In the genomic region with DNA sequence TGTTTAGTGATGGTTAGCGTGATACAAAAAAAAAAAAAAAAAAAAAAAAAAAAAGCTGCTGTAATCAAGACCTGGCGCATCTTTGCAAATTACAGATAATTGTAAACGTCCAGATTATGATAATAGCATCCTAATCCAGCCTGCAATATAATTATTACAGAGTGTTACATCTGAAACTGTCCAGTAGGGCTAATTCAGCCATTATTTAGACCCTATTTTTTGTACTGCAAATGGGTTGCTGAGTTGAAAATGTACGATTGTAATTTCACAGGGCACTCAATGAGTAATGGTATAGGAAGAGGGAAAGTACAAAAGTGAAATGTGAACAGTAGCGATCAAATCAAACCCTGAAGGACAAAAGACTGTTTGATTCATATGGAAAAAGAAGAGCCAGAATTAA, we compare ENCODE assay signal across 26 mouse cellular contexts. TPM values are rescaled to one million over a fixed set of nuclear protein-coding genes. Genes with fewer than 3 reads are reported as not detected.
DNase-seq lines count a peak whose midpoint lies in the region; ATAC-seq lines count a peak whose summit lies in the region.
"Had no signal": no experiment of that assay in that cellular context is flagged by ENCODE, and none has a peak within 500 bp of the region (broad histone marks: within the 10 kb centered on the region; RNA-seq: fewer than 3 reads in every experiment).

No protein-coding gene starts in this region.

- H3K9ac ChIP-seq in embryonic facial prominence, embryonic 12.5 days, result no peak overlapping the region
- H3K9ac ChIP-seq in forebrain, embryonic 15.5 days (replicated peaks), result no peak overlapping the region
- H3K9ac ChIP-seq: heart, embryonic 15.5 days had no signal

- 7% methylated on average over 5 of the region's 5 CpGs for WGBS in embryonic facial prominence, embryonic 12.5 days
- 2% methylated on average over 5 of the region's 5 CpGs for WGBS in forebrain, embryonic 15.5 days

- DNase-seq in embryo, embryonic 11 days, result peak; percentile 7
- DNase-seq in embryo, embryonic 10.5 days (ENCODE audit: low spot score), result no peak
- peak; percentile 22 for DNase-seq in retina, embryonic 14.5 days (ENCODE audit: low spot score)
- DNase-seq in cerebellum, adult 11 months, result no peak
- no peak for DNase-seq in layer of hippocampus, postnatal 14 days (ENCODE audit: low spot score in 2 of 2)
- DNase-seq in layer of hippocampus, adult 11-12 months (ENCODE audit: low spot score), result no peak
- DNase-seq: adrenal gland, adult 8-10 months; adrenal gland, postnatal 36 days; B cell, adult 2 months; cerebellum, adult 8-10 months; cerebellum, postnatal 14 days; gastrocnemius, postnatal 10 days; heart, adult 18-20 months; heart, postnatal 14 days had no signal

- H3K27me3 ChIP-seq in embryonic facial prominence, embryonic 12.5 days, result peaks cover 70% of the 10 kb centered on the region
- peaks cover 40% of the 10 kb centered on the region for H3K27me3 ChIP-seq in forebrain, embryonic 15.5 days

- no peaks in the 10 kb centered on the region for H3K36me3 ChIP-seq in embryonic facial prominence, embryonic 12.5 days
- no peaks in the 10 kb centered on the region for H3K36me3 ChIP-seq in forebrain, embryonic 15.5 days
- H3K36me3 ChIP-seq: G1E; heart, embryonic 10.5 days; heart, embryonic 15.5 days; hindbrain, embryonic 10.5 days had no signal

- no peak for ATAC-seq in embryonic facial prominence, embryonic 12.5 days (ENCODE audit: insufficient number of reproducible peaks, insufficient read depth, low FRiP score, low TSS enrichment)
- ATAC-seq in forebrain, embryonic 15.5 days (replicated peaks), result peak; percentile 4; the same call in 1 of the 2 replicates
- ATAC-seq: CD4-positive, CD25-positive, alpha-beta regulatory T cell, adult 4 months; hindbrain, embryonic 16.5 days; inflammation-experienced regulatory T-cells, adult 6 months; intestine, postnatal 0 days had no signal

- 0 out of 2 replicates have a peak overlapping the region, but pooled peaks have one; percentile 3 for H3K4me2 ChIP-seq in embryonic facial prominence, embryonic 12.5 days (replicated peaks)
- H3K4me2 ChIP-seq in forebrain, embryonic 15.5 days (replicated peaks), result peak overlapping the region; percentile 66
- H3K4me2 ChIP-seq: heart, embryonic 15.5 days had no signal

- H3K27ac ChIP-seq in embryonic facial prominence, embryonic 12.5 days, result 0 out of 2 replicates have a peak overlapping the region, but pooled peaks have one; percentile 1
- peak overlapping the region; percentile 93 for H3K27ac ChIP-seq in forebrain, embryonic 15.5 days (replicated peaks)
- H3K27ac ChIP-seq: heart, embryonic 10.5 days; heart, embryonic 15.5 days; hindbrain, embryonic 10.5 days had no signal

- H3K4me1 ChIP-seq in embryonic facial prominence, embryonic 12.5 days, result peaks cover 13% of the 10 kb centered on the region
- peaks cover 12% of the 10 kb centered on the region for H3K4me1 ChIP-seq in forebrain, embryonic 15.5 days

- no peak overlapping the region for H3K4me3 ChIP-seq in embryonic facial prominence, embryonic 12.5 days
- H3K4me3 ChIP-seq in forebrain, embryonic 15.5 days, result peak overlapping the region; percentile 40
- H3K4me3 ChIP-seq: heart, embryonic 10.5 days; heart, embryonic 15.5 days; hindbrain, embryonic 10.5 days had no signal

- H3K9me3 ChIP-seq in embryonic facial prominence, embryonic 12.5 days, result no peaks in the 10 kb centered on the region
- H3K9me3 ChIP-seq in forebrain, embryonic 15.5 days, result no peaks in the 10 kb centered on the region
- H3K9me3 ChIP-seq: G1E; heart, embryonic 10.5 days; heart, embryonic 15.5 days; hindbrain, embryonic 10.5 days had no signal

RNA-seq across cellular contexts. Expression of a gene that starts 8.6 kb away (rescaled TPM):
- 8.0 and 13.5 TPM in 2 replicates for polyA plus RNA-seq in embryonic facial prominence, embryonic 12.5 days (2016; fragmentation: Nextera tagmentation; extraction: Ambion mirVana)
- 13.2 and 14.7 TPM in 2 replicates for polyA plus RNA-seq in forebrain, embryonic 15.5 days (2015; fragmentation: Nextera tagmentation; extraction: Ambion mirVana)
- total RNA-seq in layer of hippocampus, postnatal 14 days (2021), result 10 to 100 TPM in 1 of 2 experiments, 1 to 10 TPM in 1; 8.3 to 10.1 TPM
- total RNA-seq: adrenal gland, postnatal 36 days; common myeloid progenitor, adult 5-6 weeks; gastrocnemius, postnatal 4 days; heart, adult 18-20 months; heart, postnatal 14 days had no signal
- polyA plus RNA-seq: CD4-positive, CD25-positive, alpha-beta regulatory T cell, adult 4 months; G1E; hindbrain, embryonic 16.5 days; inflammation-experienced regulatory T-cells, adult 6 months; intestine, postnatal 0 days had no signal

RNA-seq across cellular contexts. Expression of a gene that starts 10.2 kb away (rescaled TPM):
- polyA plus RNA-seq in embryonic facial prominence, embryonic 12.5 days (2016; fragmentation: Nextera tagmentation; extraction: Ambion mirVana), result 70.1 and 103 TPM in 2 replicates
- polyA plus RNA-seq in forebrain, embryonic 15.5 days (2015; fragmentation: Nextera tagmentation; extraction: Ambion mirVana), result 81.5 and 84.7 TPM in 2 replicates
- 1 to 10 TPM; 4.7 to 6.1 TPM for total RNA-seq in layer of hippocampus, postnatal 14 days (2021)
- total RNA-seq: common myeloid progenitor, adult 5-6 weeks; G1E had no signal
- polyA plus RNA-seq: CD4-positive, CD25-positive, alpha-beta regulatory T cell, adult 4 months; G1E; hindbrain, embryonic 16.5 days; inflammation-experienced regulatory T-cells, adult 6 months had no signal

Comparison
In these comparisons a context has a peak if more than half of its experiments do, and no peak if none do; other contexts are left out.
1. DNase-seq: peak in embryo, embryonic 11 days (single experiment) and retina, embryonic 14.5 days (single experiment); none in embryo, embryonic 10.5 days (single experiment), cerebellum, adult 11 months (single experiment), layer of hippocampus, postnatal 14 days (0 of 2) and layer of hippocampus, adult 11-12 months (single experiment).